Mouse (Mus musculus) leukemia stem cell, adult 10-12 weeks (primary cell): ENCODE measurements around the gene Nfkbil1. TPM values are rescaled to one million over a fixed set of nuclear protein-coding genes. Genes with fewer than 3 reads are reported as not detected.

Experiments used
- polyA plus RNA-seq: library from polyadenylated mRNA; stranded (reverse); fragments of >175 nt; gene quantifications from 2 replicates; pipeline ENCODE4 v1.2.3, GENCODE M21; 2012; ENCODE audit warnings: low replicate concordance

The Nfkbil1 gene
- 31.5 and 40.3 TPM in 2 replicates for polyA plus RNA-seq

GRCm38 (mm10) chr17:35235614-35236389 lies at the start of gene Nfkbil1:
Gene Nfkbil1, minus strand, starts transcription at chr17:35235792.

GRCm38 (mm10) chr17:35262664-35263522 lies 27.3 kb upstream of the Nfkbil1 start, which contains the start of gene H2-D1:
Gene H2-D1, plus strand, starts transcription at chr17:35262730.

GRCm38 (mm10) chr17:35241305-35242014 lies 5.9 kb upstream of the Nfkbil1 start, which contains the start of gene Ddx39b:
Gene Ddx39b, plus strand, starts transcription at chr17:35241746.

GRCm38 (mm10) chr17:35233114-35233980 lies 2.2 kb downstream of the Nfkbil1 start, which contains the start of gene Atp6v1g2:
Gene Atp6v1g2, plus strand, starts transcription at chr17:35233660.

GRCm38 (mm10) chr17:35220156-35220952 lies 15.2 kb downstream of the Nfkbil1 start, which contains the start of gene Gm16181:
Gene Gm16181, plus strand, starts transcription at chr17:35220834.

GRCm38 (mm10) chr17:35204494-35205379 lies 30.9 kb downstream of the Nfkbil1 start, which contains the start of gene Lta:
Gene Lta, minus strand, starts transcription at chr17:35205351.

GRCm38 (mm10) chr17:35201787-35202186 lies 33.8 kb downstream of the Nfkbil1 start, which contains the start of gene Tnf:
Gene Tnf, minus strand, starts transcription at chr17:35202007.

GRCm38 (mm10) chr17:35193881-35194843 lies 41.4 kb downstream of the Nfkbil1 start, which contains the start of gene Ltb:
Gene Ltb, plus strand, starts transcription at chr17:35194439.

GRCm38 (mm10) chr17:35187959-35188610 lies 47.5 kb downstream of the Nfkbil1 start, which contains the start of gene Lst1:
Gene Lst1, minus strand, starts transcription at chr17:35188439.

GRCm38 (mm10) chr17:35175968-35176367 lies 59.6 kb downstream of the Nfkbil1 start, which contains the start of gene Aif1:
Gene Aif1, minus strand, starts transcription at chr17:35176068.

Other genes with a start within 250 kb of the Nfkbil1 start
- gene Vars, start 234.8 kb downstream of the Nfkbil1 start, polyA plus RNA-seq = 1,671 and 2,394 TPM in 2 replicates
- 1.2 and 1.8 TPM in 2 replicates for gene Vwa7, start 219.2 kb downstream of the Nfkbil1 start, polyA plus RNA-seq
- 8.2 and 32.0 TPM in 2 replicates for gene Sapcd1, start 207.8 kb downstream of the Nfkbil1 start, polyA plus RNA-seq
- gene Msh5, start 189.0 kb downstream of the Nfkbil1 start, polyA plus RNA-seq = 33.3 and 82.0 TPM in 2 replicates
- gene Clic1, start 185.8 kb downstream of the Nfkbil1 start, polyA plus RNA-seq = 197 and 295 TPM in 2 replicates
- 22.4 and 54.0 TPM in 2 replicates for gene Ddah2, start 176.8 kb downstream of the Nfkbil1 start, polyA plus RNA-seq
- 0.34 TPM in 1 of 2 replicates, not detected in the other for gene Ly6g6c, start 170.4 kb downstream of the Nfkbil1 start, polyA plus RNA-seq
- gene Mpig6b, start 169.6 kb downstream of the Nfkbil1 start, polyA plus RNA-seq = 0.27 and 0.54 TPM in 2 replicates
- gene Ly6g6e, start 158.9 kb downstream of the Nfkbil1 start, polyA plus RNA-seq = not detected in 2 replicates
- gene Ly6g6d, start 157.7 kb downstream of the Nfkbil1 start, polyA plus RNA-seq = not detected in 2 replicates
- 0.31 TPM in 1 of 2 replicates, not detected in the other for gene Ly6g6f, start 150.2 kb downstream of the Nfkbil1 start, polyA plus RNA-seq
- 312 and 354 TPM in 2 replicates for gene Abhd16a, start 146.5 kb downstream of the Nfkbil1 start, polyA plus RNA-seq
- not detected in 2 replicates for gene Ly6g5c, start 127.5 kb downstream of the Nfkbil1 start, polyA plus RNA-seq
- gene Ly6g5b, start 120.4 kb downstream of the Nfkbil1 start, polyA plus RNA-seq = 0.71 TPM in 1 of 2 replicates, not detected in the other
- 76.3 and 112 TPM in 2 replicates for gene Gpank1, start 114.3 kb downstream of the Nfkbil1 start, polyA plus RNA-seq
- gene Csnk2b, start 113.7 kb downstream of the Nfkbil1 start, polyA plus RNA-seq = 69.5 and 70.4 TPM in 2 replicates
- 9.5 and 12.1 TPM in 2 replicates for gene D17H6S53E, start 109.4 kb downstream of the Nfkbil1 start, polyA plus RNA-seq
- gene Apom, start 103.7 kb downstream of the Nfkbil1 start, polyA plus RNA-seq = 0.24 TPM in 1 of 2 replicates, not detected in the other
- gene Bag6, start 100.6 kb downstream of the Nfkbil1 start, polyA plus RNA-seq = 803 and 946 TPM in 2 replicates
- 1,544 and 3,522 TPM in 2 replicates for gene Prrc2a, start 70.9 kb downstream of the Nfkbil1 start, polyA plus RNA-seq
- gene Aif1, start 59.7 kb downstream of the Nfkbil1 start, polyA plus RNA-seq = 1.9 and 3.8 TPM in 2 replicates
- 1.1 and 24.0 TPM in 2 replicates for gene Lst1, start 47.4 kb downstream of the Nfkbil1 start, polyA plus RNA-seq
- 75.8 and 165 TPM in 2 replicates for gene Ltb, start 41.4 kb downstream of the Nfkbil1 start, polyA plus RNA-seq
- gene Tnf, start 33.8 kb downstream of the Nfkbil1 start, polyA plus RNA-seq = 2.6 and 2.7 TPM in 2 replicates
- gene Lta, start 30.4 kb downstream of the Nfkbil1 start, polyA plus RNA-seq = 4.2 and 5.6 TPM in 2 replicates
- not detected in 2 replicates for gene Gm16181, start 15.0 kb downstream of the Nfkbil1 start, polyA plus RNA-seq
- gene Atp6v1g2, start 2.1 kb downstream of the Nfkbil1 start, polyA plus RNA-seq = 0.69 and 1.2 TPM in 2 replicates
- 114 and 195 TPM in 2 replicates for gene Ddx39b, start 6.0 kb upstream of the Nfkbil1 start, polyA plus RNA-seq
- gene H2-D1, start 26.9 kb upstream of the Nfkbil1 start, polyA plus RNA-seq = 138 and 236 TPM in 2 replicates
- gene H2-Q1, start 84.6 kb upstream of the Nfkbil1 start, polyA plus RNA-seq = 2.6 and 3.1 TPM in 2 replicates
- gene H2-Q2, start 106.5 kb upstream of the Nfkbil1 start, polyA plus RNA-seq = 1.7 and 1.8 TPM in 2 replicates
- gene H2-Q4, start 143.8 kb upstream of the Nfkbil1 start, polyA plus RNA-seq = 114 and 185 TPM in 2 replicates
- 67.9 and 111 TPM in 2 replicates for gene H2-Q6, start 189.1 kb upstream of the Nfkbil1 start, polyA plus RNA-seq
- gene H2-Q7, start 203.4 kb upstream of the Nfkbil1 start, polyA plus RNA-seq = 8.4 and 19.9 TPM in 2 replicates
- gene H2-Q10, start 234.3 kb upstream of the Nfkbil1 start, polyA plus RNA-seq = 2.4 and 3.7 TPM in 2 replicates